Mouse (Mus musculus) frontal cortex, adult (tissue): ENCODE results near the gene Sypl2.

ENCODE experiments used
- ATAC-seq: cut with Nextera tagmentation; 2 replicates; pipeline ENCODE4 v1.9.2; 2017; ENCODE audit warnings: mild to moderate bottlenecking, moderate library complexity, mixed read lengths; ENCODE audit not compliant: low TSS enrichment

The Sypl2 gene

GRCm38 (mm10) chr3:108178756-108179715 lies 47.4 kb downstream of the Sypl2 start:
- ATAC-seq = no peak

- ATAC-seq = peak; percentile 95
Measured at GRCm38 (mm10) chr3:108174672-108175531, 51.5 kb downstream of the Sypl2 start.

DNA sequence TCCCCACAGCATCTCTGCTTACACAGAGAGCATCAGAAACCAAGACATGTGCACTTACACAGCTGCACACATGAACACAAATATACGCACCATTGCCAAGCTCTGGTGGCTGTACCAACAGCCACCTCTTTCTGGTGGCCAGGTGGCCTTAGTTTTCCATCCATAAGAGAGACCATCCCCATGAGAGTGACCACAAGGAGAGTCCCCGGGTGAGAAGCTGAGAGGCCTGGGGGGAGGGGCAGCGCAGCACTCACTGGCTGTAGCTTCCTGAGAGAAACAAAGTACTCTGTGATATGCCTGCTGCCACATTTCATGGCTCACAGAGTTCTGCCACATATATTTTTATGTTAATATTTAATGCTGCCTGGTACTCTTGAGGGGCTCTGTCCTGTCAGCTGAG lies 57.2 kb downstream of the Sypl2 start:
- ATAC-seq = no peak

GRCm38 (mm10) chr3:108167499-108167898 lies 58.9 kb downstream of the Sypl2 start:
- no peak for ATAC-seq

DNA sequence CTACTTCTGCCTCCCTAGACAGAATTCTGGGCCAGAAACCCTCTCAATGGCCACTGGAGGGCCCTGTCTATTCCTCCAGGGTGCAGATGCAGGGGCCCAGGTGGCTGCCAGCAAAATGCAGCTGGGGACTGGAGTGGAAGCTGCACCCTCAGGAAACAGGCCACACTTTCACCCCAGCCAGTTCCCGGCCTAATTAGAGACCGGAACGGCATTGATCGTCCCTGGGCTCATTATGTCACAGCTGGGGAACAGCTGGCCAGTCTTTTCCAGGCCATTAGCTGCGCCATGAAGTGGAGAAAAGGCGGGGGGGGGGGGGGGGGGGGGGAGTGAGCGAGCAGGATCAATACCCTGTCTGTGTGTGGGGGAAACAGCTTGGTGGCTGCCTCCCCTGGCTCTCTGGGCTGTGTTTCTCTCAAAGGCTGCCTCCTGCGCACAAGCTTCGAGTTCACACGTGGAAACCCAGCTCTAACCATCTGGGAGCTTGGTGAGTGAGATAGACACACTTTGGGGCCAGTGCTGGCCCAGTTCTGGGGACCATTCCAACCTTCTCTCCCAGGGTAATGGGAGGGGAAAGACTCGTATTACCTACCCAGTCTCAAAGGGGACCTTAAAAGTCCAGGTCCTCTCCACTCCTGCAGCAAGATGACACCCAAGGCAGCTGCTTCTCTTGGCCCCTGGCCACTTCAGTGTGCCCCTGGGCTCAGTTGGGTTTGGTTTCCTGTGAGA lies 59.8 kb downstream of the Sypl2 start:
- ATAC-seq = peak; percentile 57

GRCm38 (mm10) chr3:108165532-108166315 lies 60.7 kb downstream of the Sypl2 start:
- ATAC-seq = no peak

GRCm38 (mm10) chr3:108164807-108165206 lies 61.6 kb downstream of the Sypl2 start:
- peak; percentile 71 for ATAC-seq

GRCm38 (mm10) chr3:108164091-108164490 lies 62.4 kb downstream of the Sypl2 start:
- ATAC-seq = no peak
